Mouse (Mus musculus) CD4-positive, CD25-positive, alpha-beta regulatory T cell, adult 4 months (primary cell): ENCODE results near the gene Klhl30. TPM values are rescaled to one million over a fixed set of nuclear protein-coding genes. Genes with fewer than 3 reads are reported as not detected.
A peak's percentile ranks its signal among the peaks of the same experiment; 100 is the strongest.

Experiments
- ATAC-seq: one replicate; pipeline ENCODE4 v1.8.0; 2017
- polyA plus RNA-seq, 2 experiments: library from polyadenylated mRNA; unstranded; fragments of 100-300 nt; shearing (Covaris generic); gene quantifications; one replicate each; pipeline ENCODE4 v1.2.1; 2017

Klhl30 gene
- polyA plus RNA-seq, 2 experiments from 2014 or later, result not detected

DNA sequence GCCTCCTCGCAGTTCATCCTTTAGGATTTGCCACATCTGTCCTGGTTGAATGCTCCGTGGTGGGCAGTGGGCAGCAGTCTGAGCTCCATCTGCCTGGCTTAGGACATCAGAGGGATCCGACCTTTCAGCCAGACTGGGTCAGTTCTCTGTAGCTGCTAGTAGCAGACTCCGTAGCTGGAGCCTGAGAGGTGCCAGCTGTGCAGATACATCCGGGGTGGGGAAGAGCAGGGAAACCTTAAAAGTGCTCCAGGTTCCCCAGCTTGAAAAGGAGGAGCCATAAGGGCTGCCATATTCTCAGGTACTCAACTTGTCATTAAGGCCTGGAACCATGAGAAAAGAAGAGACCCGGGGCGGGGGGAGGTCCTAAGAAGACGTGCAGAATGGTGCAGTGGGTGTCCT lies 15.0 kb downstream of the Klhl30 start:
- ATAC-seq, result no peak

DNA sequence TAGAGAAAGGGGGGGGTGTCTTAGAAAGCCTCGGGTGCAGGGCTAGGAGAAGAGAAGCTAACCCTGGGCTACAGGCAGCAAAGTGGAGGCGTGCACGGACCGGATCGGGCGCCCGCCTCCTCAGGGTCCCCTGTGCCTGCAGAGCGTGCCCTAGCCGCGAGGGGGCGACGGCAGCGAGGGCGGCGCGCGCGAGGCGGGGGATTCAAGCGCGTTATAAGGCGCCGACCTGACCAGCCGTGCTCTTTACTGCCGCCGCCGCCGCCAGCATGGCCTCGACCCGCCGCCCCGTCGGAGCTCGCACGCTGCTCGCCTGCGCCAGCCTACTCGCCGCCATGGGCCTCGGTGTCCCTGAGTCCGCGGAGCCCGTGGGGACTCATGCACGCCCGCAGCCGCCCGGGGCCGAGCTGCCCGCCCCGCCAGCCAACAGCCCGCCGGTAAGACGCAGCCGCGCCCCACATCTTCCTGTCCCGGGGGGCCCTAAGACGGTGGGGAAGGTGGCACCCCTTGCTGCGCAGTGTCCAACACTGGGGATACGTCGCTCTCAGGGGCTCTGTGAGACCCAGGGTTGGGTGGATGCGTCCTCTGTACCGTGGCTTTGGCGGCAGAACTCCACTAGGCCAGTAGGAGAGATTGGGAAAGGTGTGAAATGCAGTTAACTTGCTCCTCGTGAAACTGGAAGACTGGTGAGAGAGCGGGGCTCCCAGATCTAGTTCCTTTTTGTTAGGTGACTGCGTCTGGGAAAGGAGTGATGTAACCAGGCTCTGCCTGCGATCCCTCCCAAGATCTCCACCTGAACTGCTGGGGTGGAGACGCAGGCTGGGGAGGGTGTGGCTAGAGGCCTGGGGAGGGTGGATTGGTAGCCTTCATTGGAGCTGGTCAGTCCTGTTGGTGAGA lies 15.6 kb downstream of the Klhl30 start, which contains the start of gene Erfe:
Gene Erfe, plus strand, starts transcription at position 216 of the 894 bp plus-strand sequence.
- ATAC-seq, result peak; percentile 77

DNA sequence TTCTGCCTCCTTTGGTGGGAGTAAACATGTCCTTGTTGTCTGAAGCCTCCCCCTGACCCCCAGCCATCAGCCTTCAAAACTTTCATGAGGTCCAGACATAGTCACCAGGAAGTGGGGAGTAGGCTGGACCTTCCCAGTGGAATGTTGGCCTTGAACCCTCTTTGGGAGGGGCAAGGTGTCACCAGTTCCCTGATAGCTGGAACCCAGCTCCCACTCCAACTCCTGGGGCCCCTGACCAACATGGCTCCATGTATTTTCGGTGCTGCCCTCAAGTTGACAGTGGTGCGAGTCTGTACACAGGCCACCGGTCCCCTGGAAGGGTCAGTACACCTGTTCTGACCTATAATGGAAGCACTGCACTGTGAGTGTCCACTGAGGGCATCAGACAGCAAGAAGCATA lies 16.5 kb downstream of the Klhl30 start:
- ATAC-seq, result no peak

DNA sequence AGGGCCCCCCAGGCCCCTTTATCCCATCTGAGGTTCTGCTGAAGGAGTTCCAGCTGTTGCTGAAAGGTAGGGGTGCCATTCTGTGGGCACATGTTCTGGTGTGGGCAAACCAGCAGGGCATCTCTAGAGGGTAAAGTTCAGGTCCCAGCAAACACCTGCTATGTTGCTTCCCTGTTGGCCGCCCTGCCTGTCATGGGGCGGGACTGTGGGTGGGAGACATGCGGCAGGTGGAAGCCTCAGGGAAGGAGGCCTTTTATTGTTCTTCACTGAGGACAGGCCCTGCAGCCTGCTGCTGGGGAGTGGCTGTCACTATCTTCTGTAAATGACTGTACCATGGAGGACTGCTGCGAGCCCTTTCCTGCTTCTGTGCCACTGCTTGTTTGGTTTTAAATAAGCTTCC lies 18.6 kb downstream of the Klhl30 start:
- ATAC-seq, result no peak

DNA sequence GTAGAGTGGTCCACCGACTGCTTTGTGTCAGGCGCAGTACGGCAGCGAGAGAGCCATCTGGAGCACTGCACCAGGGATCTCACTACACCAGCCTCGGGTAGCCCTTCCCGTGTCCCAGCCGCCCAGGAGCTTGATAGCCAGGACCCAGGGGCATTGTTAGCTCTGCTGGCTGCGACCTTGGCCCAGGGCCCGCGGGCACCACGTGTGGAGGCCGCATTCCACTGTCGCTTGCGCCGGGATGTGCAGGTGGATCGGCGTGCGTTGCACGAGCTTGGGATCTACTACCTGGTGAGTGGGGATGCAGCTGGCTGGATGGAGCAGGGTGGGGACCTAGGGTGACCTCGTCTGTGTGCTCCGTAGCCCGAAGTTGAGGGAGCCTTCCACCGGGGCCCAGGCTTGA lies 19.2 kb downstream of the Klhl30 start:
- ATAC-seq, result no peak

DNA sequence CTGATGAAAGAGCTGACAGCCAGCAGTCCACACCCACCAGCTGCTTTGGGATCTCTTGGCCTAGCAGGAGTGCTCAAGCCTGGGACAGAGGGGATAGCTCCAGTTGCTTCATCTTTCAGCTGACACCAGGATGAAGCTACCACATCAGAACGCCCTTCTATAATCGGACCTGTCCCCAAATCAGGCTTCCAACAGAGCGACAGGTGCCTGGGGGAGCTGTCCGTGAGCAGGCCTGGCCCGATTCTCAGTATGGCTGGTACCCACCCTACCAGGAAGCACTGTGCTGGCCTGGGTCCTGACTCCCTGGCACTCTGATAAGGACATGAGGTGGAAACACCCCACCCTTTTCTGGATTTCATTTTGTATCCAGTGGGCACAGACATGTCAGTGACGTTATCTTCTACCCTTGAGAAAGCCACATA lies 22.6 kb downstream of the Klhl30 start:
- no peak for ATAC-seq

DNA sequence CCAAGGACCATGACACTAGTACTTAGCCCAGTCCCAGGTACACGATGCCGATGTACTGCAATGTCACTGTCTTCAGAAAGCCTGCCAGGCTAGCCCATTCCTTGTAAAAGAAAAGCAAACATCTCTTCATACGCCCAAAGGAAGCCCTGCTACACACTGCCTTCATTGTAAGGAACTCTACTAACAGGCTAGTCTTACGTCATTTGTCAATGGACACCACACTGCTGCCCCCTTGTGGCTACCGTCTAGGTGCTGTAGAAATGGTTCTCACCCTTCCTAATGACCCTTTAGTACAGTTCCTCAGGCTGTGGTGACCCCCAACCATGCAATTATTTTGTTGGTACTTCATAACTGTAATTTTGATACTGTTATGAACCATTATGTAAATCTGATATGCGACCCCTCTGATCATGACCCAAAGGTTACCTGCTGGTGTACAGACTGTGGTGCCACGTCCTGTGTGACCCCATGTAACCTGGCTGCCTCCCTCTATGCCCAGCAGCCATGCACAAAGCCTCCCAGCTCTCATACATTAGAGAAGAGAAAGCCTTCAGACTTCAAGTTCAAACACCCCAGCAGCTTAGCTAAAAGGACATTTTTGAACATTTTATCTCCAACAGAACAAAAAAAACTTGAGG lies 29.8 kb downstream of the Klhl30 start:
- peak; percentile 87 for ATAC-seq

DNA sequence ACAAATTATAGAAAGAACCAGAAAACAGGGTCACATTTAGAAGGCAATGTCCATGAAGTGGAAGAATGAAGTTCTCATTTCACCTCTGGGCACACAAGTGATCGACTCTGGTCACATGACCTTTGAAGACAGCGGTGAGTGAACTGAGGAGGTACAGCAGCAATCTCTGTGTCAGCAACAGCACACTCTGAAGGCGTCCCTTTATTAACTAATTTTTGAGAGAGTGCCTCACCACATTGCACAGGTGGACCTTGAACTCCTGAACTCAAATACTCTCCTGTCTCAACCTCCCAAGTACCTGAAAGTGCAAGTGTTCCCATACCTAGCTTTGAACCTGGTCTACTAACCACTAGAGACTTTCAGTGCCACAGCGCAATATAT lies 30.3 kb downstream of the Klhl30 start:
- ATAC-seq, result no peak

DNA sequence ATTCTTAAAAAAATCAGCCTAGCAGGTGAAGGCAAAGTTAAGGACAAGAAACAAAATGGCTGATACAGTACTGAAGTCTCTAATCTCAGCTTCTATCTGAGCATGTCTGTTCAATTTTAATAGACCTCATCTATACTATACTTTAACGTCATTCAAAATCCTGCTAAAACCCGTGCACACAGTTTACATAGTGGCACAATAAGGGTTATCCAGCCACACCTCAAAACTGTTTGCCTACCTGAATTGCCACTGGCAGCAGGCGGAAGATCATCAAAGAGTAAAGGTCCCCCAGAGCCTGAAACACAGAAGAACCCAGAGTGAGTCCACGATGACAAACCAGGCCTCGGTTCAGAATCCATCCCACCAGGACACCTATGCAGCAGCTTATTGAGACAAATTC lies 39.6 kb downstream of the Klhl30 start:
- no peak for ATAC-seq

DNA sequence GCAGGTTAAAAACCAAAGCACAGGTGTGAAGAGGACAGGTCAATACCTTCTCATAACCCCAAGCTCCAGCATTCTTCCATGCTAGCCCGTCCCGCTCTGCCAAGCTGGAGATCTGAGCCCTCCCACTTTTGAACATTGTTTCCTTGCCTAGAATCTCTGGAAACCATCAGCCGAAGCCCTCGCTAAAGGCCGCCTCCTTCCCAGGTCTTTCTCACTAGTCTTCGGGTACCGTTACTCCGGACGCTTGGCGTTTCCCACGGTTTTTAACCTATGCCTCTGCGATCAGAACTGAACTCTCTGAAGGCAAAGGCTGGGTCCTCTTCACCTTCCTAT lies 47.1 kb downstream of the Klhl30 start:
- ATAC-seq, result no peak

DNA sequence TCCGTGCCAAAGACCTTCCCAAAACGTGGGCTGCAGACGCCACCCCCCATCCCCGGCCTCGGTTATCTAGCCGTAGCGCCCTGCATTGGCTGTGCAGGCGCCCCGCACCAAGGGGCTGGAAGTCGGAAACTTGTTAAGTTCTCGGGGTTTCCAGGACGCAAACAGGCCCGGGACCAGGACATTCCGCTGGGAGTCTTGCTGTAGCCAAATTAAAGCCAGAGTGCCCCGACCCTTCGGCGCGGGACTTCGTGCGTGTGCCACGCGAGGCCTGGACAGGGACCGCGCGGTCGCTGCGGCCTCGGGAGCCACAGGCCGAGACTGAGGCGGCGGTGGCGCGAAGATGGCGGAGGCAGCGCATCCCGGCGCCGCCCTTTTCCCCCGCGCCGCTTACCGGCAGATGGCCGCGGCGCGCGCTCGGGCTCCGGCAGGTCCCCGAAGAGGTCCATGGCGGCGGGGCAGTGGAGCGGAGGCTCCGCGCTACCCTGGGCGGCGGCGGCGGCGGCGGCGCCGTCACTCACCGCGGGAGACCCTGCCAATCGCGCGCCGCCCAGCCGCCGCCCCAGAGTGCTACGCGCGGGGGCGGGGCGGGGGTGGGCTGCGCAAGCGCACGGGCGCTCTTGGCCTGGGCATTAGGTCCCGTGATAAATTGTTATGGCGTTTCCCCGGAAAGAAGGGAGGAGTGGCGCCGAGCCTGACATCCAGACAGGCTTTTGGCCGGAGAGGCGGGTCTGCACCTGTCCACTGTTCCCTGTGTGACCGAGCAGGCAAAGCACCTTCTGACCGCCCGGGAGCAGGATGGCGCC lies 47.6 kb downstream of the Klhl30 start, which contains the start of gene Ilkap:
Gene Ilkap, minus strand, starts transcription at position 556 of the 803 bp plus-strand sequence.
- peak; percentile 89 for ATAC-seq

DNA sequence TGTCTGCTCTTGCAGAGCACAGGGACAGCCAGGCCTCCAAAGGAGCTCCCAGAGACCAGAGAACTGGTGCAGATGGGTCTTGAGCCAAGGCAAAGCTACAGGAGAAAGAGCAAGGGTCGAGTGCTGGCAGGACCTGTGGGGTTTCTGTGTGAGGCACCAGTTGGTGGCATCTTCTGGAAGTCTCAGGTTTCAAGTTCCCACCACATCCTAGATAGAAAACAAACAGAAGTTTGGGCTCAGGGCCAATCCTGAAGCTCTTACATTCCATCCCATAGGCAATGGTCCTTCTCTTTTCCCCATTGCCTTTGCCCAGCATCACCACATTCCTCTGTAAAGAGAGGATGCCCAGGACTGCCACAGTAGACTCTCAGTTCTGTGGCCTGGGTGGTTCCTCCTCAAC lies 54.2 kb downstream of the Klhl30 start:
- ATAC-seq, result no peak

DNA sequence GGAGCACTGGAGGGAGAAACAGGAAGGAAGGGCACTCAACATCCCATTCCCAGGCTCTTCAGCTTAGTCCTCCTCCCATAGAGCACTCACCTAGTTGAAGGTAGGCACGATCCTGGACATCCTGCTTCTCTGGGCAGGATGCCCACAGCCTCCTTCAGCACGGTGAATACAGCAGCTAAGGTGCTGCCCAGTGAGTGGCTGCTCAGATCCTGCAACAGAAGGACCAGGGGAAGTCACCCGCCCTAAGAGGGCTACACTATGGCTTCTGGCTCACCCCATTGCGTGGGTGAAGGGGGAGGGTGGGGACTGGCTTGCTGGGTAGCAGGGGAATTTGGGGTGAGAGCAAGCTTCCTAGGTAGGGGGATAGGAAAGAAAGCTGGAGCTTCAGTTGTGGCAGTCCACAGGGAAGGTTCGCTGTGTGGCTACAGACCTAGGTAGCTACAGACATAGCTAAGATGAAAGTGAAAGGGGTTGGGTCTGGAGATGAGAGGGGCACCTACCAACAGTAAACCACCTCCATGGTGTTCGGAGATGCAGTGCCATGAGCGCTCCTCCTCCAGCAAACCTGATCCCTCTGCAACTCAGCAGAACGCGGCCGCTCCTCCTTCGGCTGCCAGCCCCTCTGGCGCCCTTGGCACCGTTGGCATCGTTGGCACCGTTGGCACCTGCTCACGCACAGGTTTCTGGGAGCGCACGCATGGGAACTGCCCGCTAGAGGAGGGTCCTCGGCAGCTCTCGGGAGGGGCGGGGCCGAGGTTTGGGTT lies 54.8 kb downstream of the Klhl30 start:
- ATAC-seq, result peak; percentile 64

DNA sequence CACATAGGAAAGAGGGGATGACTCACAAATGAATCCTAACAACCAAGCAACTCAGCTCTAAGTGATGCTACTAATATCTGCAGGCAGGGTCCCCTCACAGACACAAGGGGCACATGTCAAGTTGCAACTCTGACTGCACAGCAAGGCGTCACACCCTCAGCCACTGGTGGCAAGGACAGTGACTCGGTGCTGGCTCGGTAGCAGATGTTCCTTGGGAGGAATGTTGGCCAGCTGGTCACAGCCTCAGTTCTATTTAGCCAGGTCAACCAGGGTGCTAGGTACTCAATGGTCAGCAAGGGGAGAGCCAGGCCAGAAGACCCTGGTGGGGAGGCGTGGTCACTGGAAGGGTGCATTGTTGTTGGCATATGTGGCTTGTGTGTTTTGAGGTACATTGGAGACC lies 57.0 kb downstream of the Klhl30 start:
- ATAC-seq, result no peak

DNA sequence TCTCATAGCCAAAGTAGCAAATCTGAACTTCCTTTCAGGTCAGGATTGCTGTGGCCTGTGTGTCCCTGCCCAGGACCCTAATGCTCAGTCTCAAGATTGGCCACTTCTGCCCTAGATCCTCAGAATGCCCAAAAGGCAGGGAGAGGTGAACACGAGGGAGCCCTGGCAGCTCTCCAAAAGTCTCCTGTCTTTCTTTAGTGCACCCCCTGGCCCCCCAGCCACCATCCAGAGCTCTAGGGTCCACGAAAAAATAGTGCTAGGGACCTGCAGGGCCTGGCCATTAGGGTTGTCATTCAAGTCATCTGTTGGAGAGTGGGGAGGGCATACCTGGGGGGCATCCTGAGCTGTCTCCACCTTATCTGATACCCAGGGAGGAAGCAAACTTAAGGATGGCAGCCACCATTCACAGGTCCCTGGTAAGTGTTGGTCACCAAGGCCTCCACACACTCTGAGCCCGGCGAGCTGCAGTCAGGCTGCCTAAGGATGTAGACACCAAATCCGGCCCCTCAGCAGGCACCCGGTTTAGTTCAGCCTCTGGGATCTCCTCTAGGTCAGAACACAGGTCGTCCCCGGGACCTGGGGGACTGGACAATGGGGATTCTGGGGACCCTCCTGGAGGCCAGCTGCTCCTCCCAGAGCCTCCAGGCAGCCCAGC lies 60.9 kb downstream of the Klhl30 start:
- no peak for ATAC-seq

Other genes with a start within 250 kb of the Klhl30 start
- gene Rbm44, start 205.9 kb upstream of the Klhl30 start, polyA plus RNA-seq, result 1 to 10 TPM in 1 of 2 experiments, under 1 TPM in 1; 0.83 to 2.2 TPM
- 10 to 100 TPM; 28.9 to 31.6 TPM for gene Ramp1, start 171.2 kb upstream of the Klhl30 start, polyA plus RNA-seq
- gene Ube2f, start 100.7 kb upstream of the Klhl30 start, polyA plus RNA-seq, result 10 to 100 TPM; 85.2 to 93.4 TPM
- 10 to 100 TPM; 57.1 to 91.0 TPM for gene Scly, start 52.7 kb upstream of the Klhl30 start, polyA plus RNA-seq
- gene Espnl, start 28.9 kb upstream of the Klhl30 start, polyA plus RNA-seq, result not detected
- gene Erfe, start 15.4 kb downstream of the Klhl30 start, polyA plus RNA-seq, result not detected
- 10 to 100 TPM; 30.3 to 36.3 TPM for gene Ilkap, start 47.8 kb downstream of the Klhl30 start, polyA plus RNA-seq
- gene Hes6, start 63.0 kb downstream of the Klhl30 start, polyA plus RNA-seq, result 10 to 100 TPM; 11.4 to 12.5 TPM
- gene Per2, start 108.3 kb downstream of the Klhl30 start, polyA plus RNA-seq, result 1 to 10 TPM; 1.9 to 2.1 TPM
- gene Traf3ip1, start 143.6 kb downstream of the Klhl30 start, polyA plus RNA-seq, result 1 to 10 TPM; 3.5 to 5.2 TPM
- 1 to 10 TPM; 2.6 to 3.6 TPM for gene Asb1, start 189.5 kb downstream of the Klhl30 start, polyA plus RNA-seq